Mouse (Mus musculus) mature B cell (primary cell): ENCODE data around the gene Map2k7.
"Not testable (repeated sequence)": the region's sequence is repeated elsewhere in the genome, so short reads cannot be mapped to it uniquely, and the experiment has no call there.

Experiments
- in situ Hi-C: fragments of 300-500 bp; cut with MboI; formaldehyde crosslinking; loops from 2 replicates; pipeline ENCODE4 v1.14.3; 2019

Gene Map2k7

GRCm38 (mm10) chr8:4226739-4227347 lies 11.7 kb upstream of the Map2k7 start, which contains the start of gene Lrrc8e:
Lrrc8e (plus strand) TSS chr8:4226827.
- in situ Hi-C loops, result no loop called here

DNA sequence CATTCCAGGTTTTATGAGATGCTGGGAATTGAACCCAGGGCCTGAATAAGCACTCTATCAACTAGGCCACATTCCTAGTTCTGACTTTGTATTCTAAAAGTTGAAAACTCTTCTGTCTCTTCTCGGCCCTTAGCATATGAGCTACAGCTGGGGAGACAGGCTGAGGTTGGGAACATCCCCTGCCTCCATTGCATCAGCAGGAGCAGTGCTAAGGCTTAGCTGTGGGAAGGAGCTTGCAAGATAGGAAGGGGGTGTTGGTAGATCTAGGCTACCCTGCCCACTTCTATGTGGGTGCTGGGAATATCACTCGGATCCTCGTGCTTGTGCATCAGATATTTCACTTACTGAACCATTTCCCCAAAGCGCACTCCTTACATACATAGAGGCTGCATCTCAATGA lies 10.6 kb upstream of the Map2k7 start:
- in situ Hi-C loops, result no loop called here

- in situ Hi-C loops, result no loop called here
Observed at GRCm38 (mm10) chr8:4229784-4230183, 8.8 kb upstream of the Map2k7 start.

- in situ Hi-C loops, result no loop called here
Observed at GRCm38 (mm10) chr8:4230612-4231351, 7.8 kb upstream of the Map2k7 start.

- in situ Hi-C loops, result no loop called here
Observed at GRCm38 (mm10) chr8:4237814-4238433, 616 bp upstream of the Map2k7 start.

DNA sequence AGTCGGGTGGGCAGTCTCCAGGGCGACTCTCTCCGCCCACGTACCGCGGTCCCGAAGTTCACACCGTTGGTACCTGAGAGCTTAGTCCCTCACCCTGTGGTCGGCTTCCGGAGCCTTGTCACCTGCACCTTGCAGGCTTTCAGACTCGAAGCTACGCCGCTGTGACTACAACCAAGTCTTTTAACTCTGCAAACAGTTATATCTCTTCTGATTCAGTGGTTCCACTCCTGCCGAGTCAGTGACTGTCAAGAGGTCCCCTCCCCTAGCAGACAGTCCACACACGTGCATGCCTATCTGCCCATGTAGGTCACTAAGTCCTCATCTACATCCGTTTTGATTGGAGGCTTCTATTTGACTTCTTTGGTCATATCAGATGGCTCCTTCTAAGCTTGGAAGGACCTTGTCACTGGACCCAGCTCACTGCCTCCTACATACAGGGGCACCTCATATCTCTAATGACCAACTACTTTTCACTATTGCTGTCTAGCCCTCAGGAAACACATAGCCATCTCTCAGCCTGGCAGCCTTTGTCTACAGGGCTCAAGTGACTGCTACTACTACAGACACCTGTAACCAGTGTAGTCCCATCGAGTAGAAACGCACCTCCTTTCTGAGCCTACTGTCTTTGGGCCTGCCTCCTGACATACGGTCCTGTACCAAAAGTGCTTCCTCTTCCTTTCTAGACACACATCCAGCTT lies 802 bp downstream of the Map2k7 start:
- in situ Hi-C loops, result no loop called here

- in situ Hi-C loops, result no loop called here
Observed at GRCm38 (mm10) chr8:4245061-4245460, 6.5 kb downstream of the Map2k7 start.

DNA sequence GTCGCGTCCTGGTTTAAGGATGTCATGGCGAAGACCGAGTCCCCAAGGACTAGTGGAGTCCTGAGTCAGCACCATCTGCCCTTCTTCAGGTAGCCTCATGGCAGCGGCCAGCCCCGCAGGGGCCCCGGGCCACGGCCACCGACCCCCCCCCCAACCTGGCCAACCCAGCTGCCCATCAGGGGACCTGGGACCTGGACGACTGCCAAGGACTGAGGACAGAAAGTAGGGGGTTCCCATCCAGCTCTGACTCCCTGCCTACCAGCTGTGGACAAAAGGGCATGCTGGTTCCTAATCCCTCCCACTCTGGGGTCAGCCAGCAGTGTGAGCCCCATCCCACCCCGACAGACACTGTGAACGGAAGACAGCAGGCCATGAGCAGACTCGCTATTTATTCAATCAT lies 7.2 kb downstream of the Map2k7 start:
- in situ Hi-C loops, result no loop called here

GRCm38 (mm10) chr8:4247241-4247640 lies 8.7 kb downstream of the Map2k7 start:
- in situ Hi-C loops, result no loop called here

- in situ Hi-C loops, result no loop called here
Observed at GRCm38 (mm10) chr8:4247951-4248540, 9.5 kb downstream of the Map2k7 start, which contains the start of gene Tgfbr3l. Tgfbr3l (plus strand) TSS chr8:4248214.

DNA sequence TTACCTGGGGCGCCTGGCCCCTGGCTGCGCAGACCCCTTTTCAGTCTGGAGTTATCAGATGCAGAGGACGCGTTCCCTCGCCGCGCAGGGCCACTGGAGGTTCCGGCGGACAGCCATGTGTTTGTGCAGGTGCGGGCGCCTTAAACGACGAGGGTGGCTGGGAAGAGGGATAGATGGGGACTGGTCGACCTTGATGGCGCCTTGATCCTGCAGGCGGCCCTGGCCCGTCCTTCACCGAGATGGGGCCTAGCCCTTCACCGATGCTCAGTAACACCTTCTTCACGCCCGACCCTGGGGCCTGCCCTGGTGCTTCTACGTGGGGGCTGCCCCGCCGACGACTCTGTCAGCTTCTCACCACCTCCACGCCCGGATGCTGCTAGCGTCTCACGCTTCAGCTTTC lies 10.7 kb downstream of the Map2k7 start:
- in situ Hi-C loops, result no loop called here

DNA sequence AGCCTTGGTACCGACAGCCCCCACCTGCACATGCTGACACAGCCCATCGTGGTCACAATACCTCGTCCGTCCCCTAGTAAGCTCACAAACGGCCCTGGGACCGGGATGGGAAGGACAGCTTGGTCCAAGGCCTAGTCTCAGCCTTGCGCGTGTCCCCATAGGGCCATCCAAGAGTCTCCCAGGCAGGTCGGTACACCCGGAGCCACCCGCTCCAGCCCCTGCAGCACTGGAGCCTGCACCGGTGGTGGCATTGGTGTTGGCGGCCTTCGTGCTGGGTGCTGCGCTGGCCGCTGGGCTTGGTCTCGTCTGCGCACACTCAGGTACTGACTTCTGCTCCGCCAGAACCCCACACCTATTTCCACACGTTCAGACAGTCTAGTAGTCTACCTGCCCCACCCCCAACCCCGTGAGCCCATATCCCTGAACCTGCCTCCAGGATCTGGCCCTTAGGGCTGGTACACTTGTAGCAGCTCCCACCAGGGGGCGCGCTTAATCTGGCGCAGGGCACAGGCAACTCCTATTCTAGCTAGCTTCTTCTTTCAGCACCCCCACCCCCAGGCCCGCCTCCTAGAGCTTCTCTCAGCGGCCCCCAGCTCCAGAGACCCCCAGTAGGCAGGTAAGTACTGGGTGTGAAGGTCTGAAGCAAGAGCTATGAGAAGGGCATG lies 11.9 kb downstream of the Map2k7 start:
- in situ Hi-C loops, result no loop called here

- in situ Hi-C loops, result no loop called here
Observed at GRCm38 (mm10) chr8:4252116-4252760, 13.7 kb downstream of the Map2k7 start.

DNA sequence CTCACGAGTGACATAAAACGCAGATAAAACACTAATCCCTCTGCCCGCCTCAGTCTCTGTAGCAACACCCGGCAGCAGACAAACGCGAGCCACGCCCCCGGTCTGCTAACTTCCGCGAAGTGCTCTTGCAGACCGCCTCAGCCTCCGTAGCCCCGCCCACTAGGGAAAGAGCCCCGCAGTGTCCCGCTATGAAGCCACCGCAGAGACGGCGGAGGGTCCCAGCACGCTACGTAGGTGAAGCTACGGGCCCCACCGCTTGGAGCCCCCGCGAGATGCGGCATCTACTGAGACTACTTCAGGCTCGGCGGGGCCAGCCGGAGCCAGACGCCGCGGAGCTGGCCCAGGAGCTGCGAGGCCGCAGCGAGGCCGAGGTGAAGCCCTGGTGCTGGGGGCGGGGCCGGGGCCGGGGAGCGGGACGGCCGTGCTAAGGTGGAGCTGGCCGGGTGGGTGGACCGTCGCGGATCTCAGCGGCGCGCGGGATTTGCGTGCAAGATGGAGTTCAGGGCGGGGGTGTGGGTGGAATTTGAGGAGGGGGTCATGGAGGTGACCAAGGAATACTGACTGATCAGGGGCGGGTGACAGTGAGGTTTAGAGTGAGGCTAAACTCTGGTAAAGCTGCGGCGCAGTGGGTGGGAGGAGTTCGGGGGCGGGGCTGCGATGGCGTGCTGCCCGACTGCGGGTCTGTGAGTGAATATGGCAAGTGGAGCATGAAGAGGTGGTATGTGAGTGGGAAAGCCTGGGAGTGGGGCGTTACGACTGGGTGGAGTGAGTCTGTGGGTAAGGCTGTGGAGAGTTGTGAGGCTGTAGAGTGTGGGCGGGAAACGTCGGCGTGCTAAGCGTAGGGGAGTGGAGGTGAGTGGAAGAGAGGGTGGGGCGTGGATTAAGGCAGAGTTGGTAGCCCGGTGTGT lies 14.6 kb downstream of the Map2k7 start, which contains the start of gene Snapc2:
Gene Snapc2 (plus strand): TSS at position 147 of the 908 bp plus-strand sequence.
- in situ Hi-C loops, result no loop called here

DNA sequence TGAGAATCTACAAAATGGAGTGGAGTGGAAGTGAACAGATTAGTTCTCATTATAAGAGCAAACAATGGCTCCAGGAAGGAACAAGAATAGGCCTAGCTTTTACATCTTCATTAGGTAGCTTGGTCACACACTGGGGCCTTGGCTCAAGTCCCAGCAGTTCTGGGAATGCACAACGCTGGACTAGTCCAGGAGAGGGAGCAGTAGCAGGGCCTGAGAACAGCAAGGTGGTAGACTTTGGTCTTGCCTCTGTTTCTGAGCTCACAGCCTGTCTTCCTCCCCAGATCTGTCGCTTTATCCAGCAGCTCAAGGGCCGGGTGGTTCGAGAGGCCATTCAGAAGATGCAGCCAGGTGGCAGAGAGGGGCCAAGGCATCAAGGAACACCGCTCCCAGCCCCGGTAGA lies 15.5 kb downstream of the Map2k7 start:
- in situ Hi-C loops, result no loop called here

DNA sequence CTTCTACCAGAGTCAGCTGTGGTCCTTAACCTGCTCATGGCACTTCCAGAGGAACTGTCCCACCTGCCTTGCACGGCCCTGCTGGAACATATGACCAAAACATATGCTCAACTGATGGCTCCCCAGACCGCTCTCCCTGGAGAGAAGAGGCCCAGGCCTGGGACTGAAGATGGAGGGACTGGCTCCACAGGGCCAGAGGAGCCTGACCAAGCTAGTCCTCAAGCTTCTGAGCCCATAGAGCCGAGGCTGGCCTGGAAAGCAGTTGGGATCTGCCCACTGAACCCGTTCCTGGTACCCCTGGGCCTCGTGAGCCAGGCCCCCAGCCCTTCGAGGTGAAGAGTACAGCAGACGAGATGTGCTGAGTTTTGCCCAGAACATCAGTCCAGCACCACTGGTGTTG lies 16.9 kb downstream of the Map2k7 start:
- in situ Hi-C loops, result not testable (repeated sequence)

GRCm38 (mm10) chr8:4256911-4257310 lies 18.4 kb downstream of the Map2k7 start:
- in situ Hi-C loops, result no loop called here

GRCm38 (mm10) chr8:4257350-4257749 lies 18.8 kb downstream of the Map2k7 start:
- in situ Hi-C loops, result no loop called here

DNA sequence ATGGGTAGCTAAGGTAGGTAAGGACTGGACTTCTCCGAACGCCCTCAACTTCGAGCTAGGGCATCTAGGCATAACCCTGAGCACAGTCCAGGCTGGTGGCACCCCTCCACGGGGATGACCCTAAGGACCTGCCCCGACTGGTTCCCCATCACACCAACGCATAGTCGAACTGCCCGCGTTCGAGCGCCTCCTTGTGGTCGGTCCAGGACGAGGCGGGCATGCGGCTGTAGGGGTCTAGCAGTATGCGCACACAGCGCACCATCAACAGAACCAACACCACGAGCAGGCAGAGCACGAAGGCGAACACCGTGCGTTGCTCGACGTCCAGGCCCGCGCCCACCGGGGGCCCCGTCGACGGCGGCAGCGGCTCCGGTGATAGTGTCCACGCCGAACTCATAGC lies 19.7 kb downstream of the Map2k7 start:
- in situ Hi-C loops, result no loop called here

DNA sequence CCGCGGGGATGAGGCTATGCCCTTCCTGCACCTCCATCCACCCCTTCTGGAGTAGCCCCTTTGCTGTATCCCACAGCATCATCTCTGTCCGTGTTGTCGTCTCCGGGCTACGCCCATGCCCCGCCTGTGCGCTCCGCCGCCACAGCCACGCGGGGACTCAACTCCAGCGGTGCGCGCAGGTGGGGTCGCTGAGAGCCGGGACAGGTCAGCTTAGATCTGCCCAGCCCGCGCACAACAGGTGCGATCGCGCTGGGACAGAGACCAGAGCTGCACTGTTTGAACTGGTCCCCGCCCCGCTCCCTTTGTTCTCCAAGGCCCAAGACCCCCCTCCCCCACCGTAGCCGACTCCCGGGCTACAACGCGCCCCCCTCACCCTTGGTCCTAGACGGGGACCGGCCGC lies 20.1 kb downstream of the Map2k7 start:
- in situ Hi-C loops, result no loop called here
